Mouse (Mus musculus): ENCODE measurements around the gene Tldc2.
A peak's percentile ranks its signal among the peaks of the same experiment; 100 is the strongest.

The Tldc2 gene

GRCm38 (mm10) chr2:157127370-157127769, 40.5 kb downstream of the Tldc2 start:
- no peak for DNase-seq (ENCODE audit: low read depth, low spot score)

GRCm38 (mm10) chr2:157128072-157128471, 41.2 kb downstream of the Tldc2 start:
- no peak for DNase-seq (ENCODE audit: low read depth, low spot score)

- no peak for DNase-seq (ENCODE audit: low read depth, low spot score)
Observed at GRCm38 (mm10) chr2:157129096-157129495, 42.2 kb downstream of the Tldc2 start.

- DNase-seq (ENCODE audit: low read depth, low spot score), result no peak
Observed at GRCm38 (mm10) chr2:157129601-157130164, 42.8 kb downstream of the Tldc2 start.

- DNase-seq (ENCODE audit: low read depth, low spot score), result no peak
Observed at GRCm38 (mm10) chr2:157130813-157131514, 44.1 kb downstream of the Tldc2 start.

GRCm38 (mm10) chr2:157132086-157132485, 45.2 kb downstream of the Tldc2 start:
- DNase-seq (ENCODE audit: low read depth, low spot score), result no peak

GRCm38 (mm10) chr2:157132686-157133540, 46.1 kb downstream of the Tldc2 start:
- DNase-seq (ENCODE audit: low read depth, low spot score), result no peak

- DNase-seq (ENCODE audit: low read depth, low spot score), result no peak
Observed at GRCm38 (mm10) chr2:157133769-157134478, 47.1 kb downstream of the Tldc2 start.

- no peak for DNase-seq (ENCODE audit: low read depth, low spot score)
Observed at GRCm38 (mm10) chr2:157134479-157134931, 47.6 kb downstream of the Tldc2 start.

- peak; percentile 84 for DNase-seq (ENCODE audit: low read depth, low spot score)
Observed at GRCm38 (mm10) chr2:157135014-157135413, 48.2 kb downstream of the Tldc2 start, which contains the start of gene Samhd1. TSS of gene Samhd1 (minus strand) at chr2:157135265.

GRCm38 (mm10) chr2:157135529-157136120, 48.8 kb downstream of the Tldc2 start:
- DNase-seq (ENCODE audit: low read depth, low spot score), result no peak

- DNase-seq (ENCODE audit: low read depth, low spot score), result no peak
Observed at GRCm38 (mm10) chr2:157136176-157136575, 49.3 kb downstream of the Tldc2 start.

GRCm38 (mm10) chr2:157136646-157137045, 49.8 kb downstream of the Tldc2 start:
- no peak for DNase-seq (ENCODE audit: low read depth, low spot score)

- DNase-seq (ENCODE audit: low read depth, low spot score), result no peak
Observed at GRCm38 (mm10) chr2:157137959-157138731, 51.3 kb downstream of the Tldc2 start.

GRCm38 (mm10) chr2:157138808-157139207, 52.0 kb downstream of the Tldc2 start:
- DNase-seq (ENCODE audit: low read depth, low spot score), result no peak

- DNase-seq (ENCODE audit: low read depth, low spot score), result no peak
Observed at GRCm38 (mm10) chr2:157139251-157139802, 52.5 kb downstream of the Tldc2 start.

- DNase-seq (ENCODE audit: low read depth, low spot score), result no peak
Observed at GRCm38 (mm10) chr2:157141962-157142361, 55.1 kb downstream of the Tldc2 start.

GRCm38 (mm10) chr2:157144132-157144531, 57.3 kb downstream of the Tldc2 start:
- DNase-seq (ENCODE audit: low read depth, low spot score), result no peak

- no peak for DNase-seq (ENCODE audit: low read depth, low spot score)
Observed at GRCm38 (mm10) chr2:157145173-157145572, 58.3 kb downstream of the Tldc2 start.

Data from retina, adult 2 months (tissue).